Mouse (Mus musculus) c-Kit-positive CD71-positive TER-119-positive erythroid progenitor cells, embryonic 14.5 days (primary cell): Measurements from ENCODE around the gene Higd1b.

Source experiments
- DNase-seq: peaks from one replicate; pipeline ENCODE4 v3.0.0-alpha.2; 2013; ENCODE audit warnings: low spot score

Gene Higd1b

DNA sequence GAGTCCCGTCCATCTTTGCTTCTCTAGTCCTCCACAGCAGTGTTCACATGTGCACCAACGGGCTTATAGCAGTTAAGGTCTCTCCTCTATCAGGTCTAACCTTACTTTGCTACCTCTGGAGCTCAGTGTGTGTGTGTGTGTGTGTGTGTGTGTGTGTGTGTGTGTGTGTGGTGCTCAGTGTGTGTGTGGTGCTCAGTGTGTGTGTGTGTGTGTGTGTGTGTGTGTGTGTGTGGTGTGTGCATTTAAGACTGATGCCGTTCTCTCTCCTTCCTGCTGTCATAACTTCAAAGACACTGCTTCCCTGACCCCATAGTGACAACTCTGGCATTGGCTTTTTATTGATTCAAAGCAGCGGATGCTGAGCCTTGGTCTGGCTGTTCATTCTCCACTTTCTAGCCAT, at the start of gene Higd1b:
Gene Higd1b, plus strand, starts transcription at position 301 of the 400 bp plus-strand sequence.
- DNase-seq: no peak

DNA sequence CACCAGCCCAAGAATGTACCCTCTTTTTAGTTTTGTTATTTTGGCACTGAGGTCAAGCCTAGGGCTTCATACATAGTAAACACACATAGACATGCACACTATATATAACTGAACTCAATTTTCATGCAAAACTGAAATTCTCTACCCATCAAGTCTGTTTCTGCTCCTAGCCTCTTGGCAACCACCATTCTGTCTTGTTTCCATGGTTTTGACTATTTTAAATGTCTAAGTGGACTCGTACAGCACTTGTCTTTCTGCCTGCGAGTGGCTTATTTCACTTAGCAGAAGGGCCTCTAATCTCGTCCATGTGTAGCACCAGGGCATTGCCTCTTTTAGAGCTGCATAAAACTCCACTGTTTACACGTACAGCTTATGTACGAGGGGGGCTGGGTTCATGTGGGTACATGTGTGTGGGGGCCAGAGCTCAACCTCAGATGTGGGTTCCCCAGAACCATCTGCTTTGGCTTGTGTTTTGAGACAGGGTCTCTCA, 47.9 kb upstream of the Higd1b start:
- no peak for DNase-seq

DNA sequence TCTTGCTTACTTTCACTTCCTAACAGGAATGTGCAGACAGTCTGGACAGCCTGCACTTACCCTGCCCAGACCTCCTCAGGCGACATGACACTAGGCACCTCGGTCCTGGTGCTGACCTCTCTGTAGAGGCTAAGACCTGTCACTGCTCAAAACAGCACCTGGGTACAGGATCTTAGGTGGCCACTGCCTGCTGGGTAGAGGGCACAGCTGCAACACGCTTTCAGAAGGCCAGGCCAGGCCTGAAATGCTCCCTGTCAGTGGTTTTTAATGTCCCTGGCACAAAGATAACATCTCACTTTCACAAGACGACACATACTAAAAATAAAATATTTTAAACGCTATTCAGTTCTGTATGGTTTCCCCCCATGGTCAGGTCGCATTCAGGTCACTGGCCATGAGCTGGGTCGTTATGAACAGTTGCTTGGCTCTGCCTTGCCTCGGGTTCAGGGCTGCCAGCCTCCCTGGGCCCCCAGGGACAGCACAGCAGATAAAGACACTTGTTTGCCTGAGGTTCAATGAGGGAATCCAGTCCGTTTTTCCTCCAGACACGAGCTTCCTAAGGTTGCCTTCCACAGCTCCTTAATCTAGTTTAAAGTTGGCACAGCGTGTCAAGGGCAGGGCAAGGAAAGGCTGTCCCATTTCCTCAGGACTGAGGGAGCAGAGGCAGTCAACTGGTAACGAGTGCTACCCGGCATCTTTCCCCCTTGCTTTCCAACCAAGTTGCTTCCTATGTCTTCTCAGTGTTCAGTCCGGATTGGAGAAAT, 43.8 kb upstream of the Higd1b start:
- DNase-seq: no peak

GRCm38 (mm10) chr11:102794157-102794556, 41.5 kb upstream of the Higd1b start:
- DNase-seq: no peak

GRCm38 (mm10) chr11:102803453-102803852, 32.2 kb upstream of the Higd1b start:
- DNase-seq: no peak

GRCm38 (mm10) chr11:102808246-102808645, 27.4 kb upstream of the Higd1b start:
- no peak for DNase-seq

- DNase-seq: no peak
Measured at GRCm38 (mm10) chr11:102810721-102811485, 24.7 kb upstream of the Higd1b start.

DNA sequence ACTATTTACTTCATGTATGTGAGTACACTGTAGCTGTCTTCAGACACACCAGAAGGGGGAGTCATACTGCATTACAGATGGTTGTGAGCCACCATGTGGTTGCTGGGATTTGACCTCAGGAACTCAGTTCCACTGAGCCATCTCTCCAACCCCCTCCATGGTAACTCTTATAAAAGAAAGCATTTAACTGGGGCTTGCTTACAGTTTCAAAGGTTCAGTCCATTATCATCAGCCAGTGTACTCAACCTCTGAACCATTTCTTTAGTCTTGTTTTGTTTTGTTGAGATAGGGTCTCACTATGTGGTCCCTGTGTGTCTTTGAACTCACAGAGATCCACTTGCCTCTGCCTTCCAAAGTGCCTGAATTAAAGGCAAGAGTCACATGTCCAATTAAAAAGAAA, 20.8 kb upstream of the Higd1b start:
- no peak for DNase-seq

- no peak for DNase-seq
Measured at GRCm38 (mm10) chr11:102818121-102819020, 17.3 kb upstream of the Higd1b start.

- no peak for DNase-seq
Measured at GRCm38 (mm10) chr11:102819021-102819782, 16.4 kb upstream of the Higd1b start, which contains the start of gene Gjc1. Gene Gjc1 (minus strand): TSS chr11:102819700.

- no peak for DNase-seq
Measured at GRCm38 (mm10) chr11:102819783-102820385, 15.8 kb upstream of the Higd1b start.

GRCm38 (mm10) chr11:102820432-102820831, 15.2 kb upstream of the Higd1b start:
- DNase-seq: no peak

- no peak for DNase-seq
Measured at GRCm38 (mm10) chr11:102821231-102821630, 14.4 kb upstream of the Higd1b start.

DNA sequence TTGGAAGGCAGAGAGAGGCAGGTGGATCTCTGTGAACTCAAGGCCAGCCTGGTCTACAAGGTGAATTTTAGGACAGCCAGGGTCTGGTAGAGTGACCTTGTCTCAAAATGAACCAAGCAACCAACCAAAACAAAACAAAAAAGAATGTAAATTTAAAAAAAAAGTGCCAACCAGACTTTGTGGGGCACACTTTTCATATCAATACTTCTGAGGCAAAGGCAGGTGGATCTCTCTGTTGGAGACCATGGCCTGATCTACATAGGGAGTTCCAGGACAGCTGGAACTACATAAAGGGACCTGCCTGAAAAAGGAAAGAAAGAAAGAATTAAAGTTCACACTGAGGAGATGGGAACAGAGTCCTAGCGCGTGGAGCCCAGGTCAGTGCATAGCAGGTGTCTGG, 9.2 kb upstream of the Higd1b start:
- no peak for DNase-seq

- no peak for DNase-seq
Measured at GRCm38 (mm10) chr11:102827097-102827496, 8.6 kb upstream of the Higd1b start.

GRCm38 (mm10) chr11:102830276-102830675, 5.4 kb upstream of the Higd1b start:
- DNase-seq: no peak

DNA sequence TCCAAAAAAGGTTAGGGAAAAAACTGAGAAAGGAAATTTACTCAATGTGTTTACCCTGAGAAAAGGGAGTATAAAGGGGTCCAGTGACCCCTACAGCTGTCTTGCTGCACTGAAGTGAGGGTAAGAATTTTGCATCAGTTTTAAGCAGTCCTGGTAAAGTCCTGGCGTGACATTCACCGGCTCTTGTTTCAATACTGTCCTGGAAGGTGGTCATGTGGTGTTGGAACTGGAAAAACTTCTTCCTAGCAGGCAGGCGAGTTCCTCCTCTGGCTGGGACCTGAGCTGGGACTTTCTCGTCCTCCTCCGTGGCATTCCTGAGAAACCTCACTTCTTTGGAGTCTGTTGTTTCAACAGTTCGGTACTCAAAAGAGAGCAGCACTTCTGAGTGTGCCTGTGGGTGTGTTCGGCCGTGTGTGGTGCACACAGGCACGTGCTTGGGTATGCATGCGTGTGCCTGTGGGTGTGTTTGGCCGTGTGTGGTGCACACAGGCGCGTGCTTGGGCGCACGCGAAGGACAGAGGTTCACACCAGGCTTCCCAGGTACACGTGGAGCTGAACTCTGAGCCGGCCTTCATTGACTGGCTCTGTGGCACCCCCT, 2.9 kb upstream of the Higd1b start:
- no peak for DNase-seq

DNA sequence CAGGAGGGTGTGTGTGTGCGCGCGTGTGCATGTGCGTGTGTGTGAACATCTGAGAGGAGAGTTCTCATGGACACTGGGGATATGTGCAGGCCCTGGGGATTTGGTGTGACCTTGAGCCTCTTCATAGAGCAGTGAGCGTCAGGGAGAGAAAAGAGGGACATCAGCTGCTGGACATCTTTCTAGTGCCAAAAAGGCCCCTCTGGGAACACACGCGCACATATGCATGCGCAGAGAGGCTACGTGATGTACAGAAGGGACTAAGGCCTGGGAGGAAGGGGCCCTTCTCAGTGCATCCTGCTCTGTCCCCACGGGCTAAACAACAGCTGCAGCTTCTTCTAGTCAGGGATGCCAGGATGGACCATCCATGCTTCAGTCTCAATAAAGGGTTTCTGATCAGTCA, 1.4 kb upstream of the Higd1b start:
- no peak for DNase-seq

GRCm38 (mm10) chr11:102836146-102836545, 497 bp downstream of the Higd1b start:
- no peak for DNase-seq

GRCm38 (mm10) chr11:102837385-102837784, 1.7 kb downstream of the Higd1b start:
- no peak for DNase-seq

GRCm38 (mm10) chr11:102838126-102838525, 2.5 kb downstream of the Higd1b start:
- no peak for DNase-seq
